Mouse (Mus musculus) C2C12 (cell line): ENCODE data around the gene Ccdc81.

Source experiments
- CEBPB ChIP-seq: IDR thresholded peaks from one replicate; pipeline ENCODE4 v1.6.1; 2011; ENCODE audit warnings: low read depth, mild to moderate bottlenecking, control low read depth, moderate library complexity
- CTCF ChIP-seq: IDR thresholded peaks from one replicate; pipeline ENCODE4 v1.5.1; 2011; ENCODE audit not compliant: control insufficient read depth, insufficient read depth, insufficient read length
- FOSL1 ChIP-seq: IDR thresholded peaks from one replicate; pipeline ENCODE4 v1.8.0; 2011; ENCODE audit warnings: mild to moderate bottlenecking, low read length; ENCODE audit not compliant: poor library complexity, insufficient read depth, severe bottlenecking
- MAX ChIP-seq: IDR thresholded peaks from one replicate; pipeline ENCODE4 v1.6.1; 2011; ENCODE audit warnings: mild to moderate bottlenecking, control low read depth
- MYOD1 ChIP-seq: IDR thresholded peaks from one replicate; pipeline ENCODE4 v1.6.1; 2011; ENCODE audit warnings: low read depth; ENCODE audit not compliant: control insufficient read depth, insufficient read length
- MYOG ChIP-seq: IDR thresholded peaks from one replicate; pipeline ENCODE4 v1.6.1; 2011; ENCODE audit not compliant: control insufficient read depth, insufficient read length; ENCODE audit errors: extremely low read depth
- USF1 ChIP-seq: IDR thresholded peaks from one replicate; pipeline ENCODE4 v1.6.1; 2011; ENCODE audit warnings: low read depth, mild to moderate bottlenecking, control low read depth, moderate library complexity

DNA sequence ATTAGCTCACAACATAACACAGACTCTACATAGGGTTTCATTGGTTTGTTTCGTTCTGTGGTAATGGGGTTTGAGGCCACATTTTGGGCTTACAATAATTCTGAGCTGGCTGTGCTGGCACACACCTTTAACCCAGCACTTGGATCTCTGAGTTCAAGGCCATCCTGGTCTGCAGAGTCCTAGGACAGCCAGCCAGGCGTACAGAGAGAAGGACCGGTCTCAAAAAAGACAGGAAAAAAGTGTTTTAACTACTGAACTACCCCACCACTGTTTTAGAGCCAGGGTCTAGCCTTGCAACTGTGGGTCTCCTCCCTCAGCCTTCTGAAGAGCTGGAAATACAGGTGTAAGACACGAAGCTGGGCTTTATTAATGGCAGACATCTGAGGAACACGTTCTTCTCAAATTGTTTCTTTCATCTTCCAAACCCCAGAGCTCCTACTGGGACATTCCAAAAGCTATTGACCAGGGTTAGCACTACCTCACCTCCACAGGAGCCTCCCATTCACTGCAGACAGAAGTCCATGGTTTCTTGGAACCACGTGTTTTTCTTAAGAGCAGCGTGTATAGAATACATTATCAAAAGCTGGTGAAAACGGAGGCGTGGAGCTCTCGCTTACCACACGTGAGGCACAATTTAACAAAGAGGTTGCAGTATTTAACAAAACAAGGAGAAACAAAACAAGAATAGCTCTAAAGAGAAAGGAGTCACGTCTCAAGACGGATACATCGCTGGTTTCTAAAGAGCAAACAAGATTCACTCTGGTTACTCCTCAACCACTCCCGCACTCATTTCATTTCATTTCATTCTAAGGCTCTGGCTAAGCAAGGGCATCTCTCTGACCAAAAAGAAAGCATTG lies 36.3 kb upstream of the Ccdc81 start:
- no peak for TF ChIP-seq USF1
- TF ChIP-seq CTCF: no peak
- no peak for TF ChIP-seq MYOG
- TF ChIP-seq CEBPB: no peak
- TF ChIP-seq FOSL1: no peak
- TF ChIP-seq MAX: no peak
- no peak for TF ChIP-seq MYOD1
